Mouse (Mus musculus): ENCODE results near the gene Jph2. TPM values are rescaled to one million over a fixed set of nuclear protein-coding genes. Genes with fewer than 3 reads are reported as not detected.
"Not testable (repeated sequence)": the region's sequence is repeated elsewhere in the genome, so short reads cannot be mapped to it uniquely, and the experiment has no call there.

The Jph2 gene
- polyA plus RNA-seq, 1 experiment from 2014 or later = 0.96 TPM

GRCm38 (mm10) chr2:163424597-163424996 is 26.8 kb upstream of the Jph2 start, which contains the start of gene Oser1:
Gene Oser1 (minus strand): TSS chr2:163424697.
- Histone ChIP-seq H3K27ac (replicated peaks) (no peak within 1 kb of the TSS), H3K9ac (replicated peaks) (no peak within 1 kb of the TSS)

GRCm38 (mm10) chr2:163422895-163423660 is 25.3 kb upstream of the Jph2 start:
- Histone ChIP-seq H3K27me3 (replicated peaks) (no peaks in the 10 kb centered on the region), H3K4me3 (replicated peaks) (no peak overlapping the region), H3K4me1 (peaks cover 24% of the 10 kb centered on the region), H3K36me3 (0 out of 2 replicates have a peak, but pooled peaks cover 5% of the 10 kb centered on the region), H3K27ac (replicated peaks) (no peak overlapping the region), H3K4me2 (no peak overlapping the region), H3K9me3 (replicated peaks) (no peaks in the 10 kb centered on the region), H3K9ac (replicated peaks) (no peak overlapping the region)
- ATAC-seq (ENCODE audit: low FRiP score) = no peak
- 89% methylated on average over 9 of the region's 9 CpGs for WGBS

More at GRCm38 (mm10) chr2:163424597-163424996, 26.8 kb upstream of the Jph2 start, which contains the start of gene Oser1:
- H3K9me3 ChIP-seq (replicated peaks) = no peaks in the 10 kb centered on the region
- peaks cover 15% of the 10 kb centered on the region for H3K4me1 ChIP-seq
- no peaks in the 10 kb centered on the region for H3K27me3 ChIP-seq (replicated peaks)
- no peak within 1 kb of the TSS for H3K4me2 ChIP-seq
- no peak within 1 kb of the TSS for H3K4me3 ChIP-seq (replicated peaks)
- 82% methylated on average over 6 of the region's 6 CpGs for WGBS
- no peak for ATAC-seq (ENCODE audit: low FRiP score)
- H3K36me3 ChIP-seq = 0 out of 2 replicates have a peak, but pooled peaks cover 5% of the 10 kb centered on the region

GRCm38 (mm10) chr2:163420366-163420886 is 22.6 kb upstream of the Jph2 start:
- no peaks in the 10 kb centered on the region for H3K9me3 ChIP-seq (replicated peaks)
- H3K27ac ChIP-seq (replicated peaks) = 0 out of 2 replicates have a peak overlapping the region, but pooled peaks have one; percentile 90
- H3K9ac ChIP-seq (replicated peaks) = peak overlapping the region; percentile 89
- 39% methylated on average over 10 of the region's 10 CpGs for WGBS
- no peak for ATAC-seq (ENCODE audit: low FRiP score)
- no peaks in the 10 kb centered on the region for H3K27me3 ChIP-seq (replicated peaks)
- peak overlapping the region; percentile 97 for H3K4me3 ChIP-seq (replicated peaks)
- peak overlapping the region; percentile 81 for H3K4me2 ChIP-seq
- H3K4me1 ChIP-seq = peaks cover 35% of the 10 kb centered on the region
- 0 out of 2 replicates have a peak, but pooled peaks cover 5% of the 10 kb centered on the region for H3K36me3 ChIP-seq

- Histone ChIP-seq H3K9ac (replicated peaks) (peak overlapping the region; percentile 93), H3K27ac (replicated peaks) (peak overlapping the region; percentile 90), H3K4me1 (peaks cover 35% of the 10 kb centered on the region), H3K27me3 (replicated peaks) (no peaks in the 10 kb centered on the region), H3K4me2 (peak overlapping the region; percentile 90), H3K9me3 (replicated peaks) (no peaks in the 10 kb centered on the region), H3K4me3 (replicated peaks) (peak overlapping the region; percentile 97), H3K36me3 (peaks cover 9% of the 10 kb centered on the region)
- ATAC-seq (ENCODE audit: low FRiP score) = peak; percentile 99
- under 1% methylated on average over 70 of the region's 71 CpGs for WGBS
Observed at GRCm38 (mm10) chr2:163419346-163420045, 21.7 kb upstream of the Jph2 start.

- under 1% methylated on average over 46 of the region's 50 CpGs for WGBS
- Histone ChIP-seq H3K27ac (replicated peaks) (peak overlapping the region; percentile 83), H3K36me3 (peaks cover 13% of the 10 kb centered on the region), H3K4me3 (replicated peaks) (peak overlapping the region; percentile 97), H3K4me1 (peaks cover 35% of the 10 kb centered on the region), H3K27me3 (replicated peaks) (no peaks in the 10 kb centered on the region), H3K4me2 (peak overlapping the region; percentile 90), H3K9me3 (replicated peaks) (no peaks in the 10 kb centered on the region), H3K9ac (replicated peaks) (peak overlapping the region; percentile 93)
- peak; percentile 2; the same call in 1 of the 2 replicates for ATAC-seq (ENCODE audit: low FRiP score)
Observed at GRCm38 (mm10) chr2:163418841-163419345, 21.1 kb upstream of the Jph2 start.

GRCm38 (mm10) chr2:163417830-163418229 is 20.0 kb upstream of the Jph2 start:
- Histone ChIP-seq H3K9ac (replicated peaks) (peak overlapping the region; percentile 93), H3K9me3 (replicated peaks) (no peaks in the 10 kb centered on the region), H3K4me2 (peak overlapping the region; percentile 90), H3K27me3 (replicated peaks) (no peaks in the 10 kb centered on the region), H3K4me1 (peaks cover 35% of the 10 kb centered on the region), H3K27ac (replicated peaks) (no peak overlapping the region), H3K36me3 (peaks cover 12% of the 10 kb centered on the region), H3K4me3 (replicated peaks) (peak overlapping the region; percentile 97)
- ATAC-seq (ENCODE audit: low FRiP score) = no peak

GRCm38 (mm10) chr2:163417026-163417425 is 19.2 kb upstream of the Jph2 start:
- Histone ChIP-seq H3K27me3 (replicated peaks) (no peaks in the 10 kb centered on the region), H3K9ac (replicated peaks) (no peak overlapping the region), H3K36me3 (peaks cover 15% of the 10 kb centered on the region), H3K4me1 (peaks cover 35% of the 10 kb centered on the region), H3K4me2 (no peak overlapping the region), H3K27ac (replicated peaks) (no peak overlapping the region), H3K4me3 (replicated peaks) (no peak overlapping the region), H3K9me3 (replicated peaks) (no peaks in the 10 kb centered on the region)
- WGBS = 95% methylated on average over 6 of the region's 6 CpGs
- no peak for ATAC-seq (ENCODE audit: low FRiP score)

- Histone ChIP-seq H3K4me2 (no peak overlapping the region), H3K9me3 (replicated peaks) (no peaks in the 10 kb centered on the region), H3K9ac (replicated peaks) (no peak overlapping the region), H3K27ac (replicated peaks) (no peak overlapping the region), H3K4me1 (peaks cover 10% of the 10 kb centered on the region), H3K36me3 (peaks cover 48% of the 10 kb centered on the region), H3K4me3 (replicated peaks) (no peak overlapping the region), H3K27me3 (replicated peaks) (no peaks in the 10 kb centered on the region)
- WGBS = 95% methylated on average over 9 of the region's 9 CpGs
- no peak for ATAC-seq (ENCODE audit: low FRiP score)
Observed at GRCm38 (mm10) chr2:163412846-163413590, 15.2 kb upstream of the Jph2 start.

- ATAC-seq (ENCODE audit: low FRiP score) = no peak
- H3K36me3 ChIP-seq = peaks cover 51% of the 10 kb centered on the region
- no peak overlapping the region for H3K4me2 ChIP-seq
- 96% methylated on average over 4 of the region's 4 CpGs for WGBS
- no peak overlapping the region for H3K9ac ChIP-seq (replicated peaks)
- H3K27ac ChIP-seq (replicated peaks) = no peak overlapping the region
- peaks cover 4% of the 10 kb centered on the region for H3K4me1 ChIP-seq
- H3K9me3 ChIP-seq (replicated peaks) = no peaks in the 10 kb centered on the region
- H3K27me3 ChIP-seq (replicated peaks) = no peaks in the 10 kb centered on the region
- H3K4me3 ChIP-seq (replicated peaks) = no peak overlapping the region
Observed at GRCm38 (mm10) chr2:163412419-163412818, 14.6 kb upstream of the Jph2 start.

GRCm38 (mm10) chr2:163411840-163412239 is 14.0 kb upstream of the Jph2 start:
- Histone ChIP-seq H3K27ac (replicated peaks) (no peak overlapping the region), H3K27me3 (replicated peaks) (no peaks in the 10 kb centered on the region), H3K9me3 (replicated peaks) (no peaks in the 10 kb centered on the region), H3K9ac (replicated peaks) (no peak overlapping the region), H3K4me2 (no peak overlapping the region), H3K4me3 (replicated peaks) (no peak overlapping the region), H3K36me3 (peaks cover 57% of the 10 kb centered on the region), H3K4me1 (0 out of 2 replicates have a peak, but pooled peaks cover under 1% of the 10 kb centered on the region)
- 78% methylated on average over 4 of the region's 4 CpGs for WGBS
- ATAC-seq (ENCODE audit: low FRiP score) = no peak

GRCm38 (mm10) chr2:163411344-163411743 is 13.6 kb upstream of the Jph2 start:
- not testable (repeated sequence) for H3K4me3 ChIP-seq (replicated peaks); H3K4me1 ChIP-seq; H3K4me2 ChIP-seq; ATAC-seq (ENCODE audit: low FRiP score); H3K9me3 ChIP-seq (replicated peaks); H3K9ac ChIP-seq (replicated peaks); H3K27me3 ChIP-seq (replicated peaks); H3K27ac ChIP-seq (replicated peaks)
- WGBS = 94% methylated on average over 3 of the region's 3 CpGs
- H3K36me3 ChIP-seq = peaks cover 58% of the 10 kb centered on the region

Data from neural tube, embryonic 15.5 days (tissue).